Mouse (Mus musculus): ENCODE results near the gene Fgfr4.
A peak's percentile ranks its signal among the peaks of the same experiment; 100 is the strongest.

The Fgfr4 gene

GRCm38 (mm10) chr13:55152621-55153415 lies at the start of gene Fgfr4:
Gene Fgfr4, plus strand, starts transcription at chr13:55152640.
- no peak for DNase-seq (ENCODE audit: low spot score)

GRCm38 (mm10) chr13:55103351-55103750 lies 49.1 kb upstream of the Fgfr4 start:
- no peak for DNase-seq (ENCODE audit: low spot score)

GRCm38 (mm10) chr13:55105045-55105952 lies 47.1 kb upstream of the Fgfr4 start, which contains the start of gene Zfp346:
Gene Zfp346, plus strand, starts transcription at chr13:55105311.
- peak; percentile 98 for DNase-seq (ENCODE audit: low spot score)

- DNase-seq (ENCODE audit: low spot score): peak; percentile 21
Observed at GRCm38 (mm10) chr13:55105953-55106691, 46.3 kb upstream of the Fgfr4 start.

GRCm38 (mm10) chr13:55107116-55107515 lies 45.3 kb upstream of the Fgfr4 start:
- DNase-seq (ENCODE audit: low spot score): no peak

- no peak for DNase-seq (ENCODE audit: low spot score)
Observed at GRCm38 (mm10) chr13:55107694-55108093, 44.7 kb upstream of the Fgfr4 start.

- DNase-seq (ENCODE audit: low spot score): no peak
Observed at GRCm38 (mm10) chr13:55114375-55114774, 38.1 kb upstream of the Fgfr4 start.

GRCm38 (mm10) chr13:55124903-55125302 lies 27.5 kb upstream of the Fgfr4 start:
- no peak for DNase-seq (ENCODE audit: low spot score)

GRCm38 (mm10) chr13:55133448-55133847 lies 19.0 kb upstream of the Fgfr4 start, which contains the start of gene Gm17617:
Gene Gm17617, minus strand, starts transcription at chr13:55133548.
- no peak for DNase-seq (ENCODE audit: low spot score)

- no peak for DNase-seq (ENCODE audit: low spot score)
Observed at GRCm38 (mm10) chr13:55135382-55135781, 17.1 kb upstream of the Fgfr4 start.

- DNase-seq (ENCODE audit: low spot score): no peak
Observed at GRCm38 (mm10) chr13:55140271-55140670, 12.2 kb upstream of the Fgfr4 start.

- DNase-seq (ENCODE audit: low spot score): no peak
Observed at GRCm38 (mm10) chr13:55153951-55154350, 1.5 kb downstream of the Fgfr4 start.

- no peak for DNase-seq (ENCODE audit: low spot score)
Observed at GRCm38 (mm10) chr13:55162365-55162764, 9.9 kb downstream of the Fgfr4 start.

- DNase-seq (ENCODE audit: low spot score): no peak
Observed at GRCm38 (mm10) chr13:55163553-55163952, 11.1 kb downstream of the Fgfr4 start.

GRCm38 (mm10) chr13:55165831-55166339 lies 13.4 kb downstream of the Fgfr4 start:
- DNase-seq (ENCODE audit: low spot score): no peak

GRCm38 (mm10) chr13:55166806-55167725 lies 14.6 kb downstream of the Fgfr4 start:
- no peak for DNase-seq (ENCODE audit: low spot score)

- DNase-seq (ENCODE audit: low spot score): no peak
Observed at GRCm38 (mm10) chr13:55167798-55168197, 15.4 kb downstream of the Fgfr4 start.

- no peak for DNase-seq (ENCODE audit: low spot score)
Observed at GRCm38 (mm10) chr13:55168255-55168654, 15.8 kb downstream of the Fgfr4 start.

- DNase-seq (ENCODE audit: low spot score): no peak
Observed at GRCm38 (mm10) chr13:55168958-55169369, 16.5 kb downstream of the Fgfr4 start.

GRCm38 (mm10) chr13:55171517-55172335 lies 19.3 kb downstream of the Fgfr4 start:
- DNase-seq (ENCODE audit: low spot score): no peak
